27 mouse cellular contexts compared by ENCODE assay signal in genomic region chr15:14177523-14177922, GRCm38 (mm10).
"Had no signal": no experiment of that assay in that cellular context is flagged by ENCODE, and none has a peak within 500 bp of the region (broad histone marks: within the 10 kb centered on the region; RNA-seq: fewer than 3 reads in every experiment).

No protein-coding gene starts in this region.

- H3K27me3 ChIP-seq: embryonic facial prominence, embryonic 12.5 days; embryonic facial prominence, embryonic 13.5 days; embryonic facial prominence, embryonic 15.5 days; forebrain, embryonic 12.5 days; forebrain, embryonic 13.5 days; forebrain, embryonic 15.5 days had no signal

- H3K4me3 ChIP-seq: embryonic facial prominence, embryonic 10.5 days; embryonic facial prominence, embryonic 12.5 days; embryonic facial prominence, embryonic 13.5 days; embryonic facial prominence, embryonic 15.5 days; erythroblast, embryonic 14.5 days; forebrain, embryonic 10.5 days; forebrain, embryonic 12.5 days; forebrain, embryonic 13.5 days; forebrain, embryonic 15.5 days; gastrocnemius, adult 2 months had no signal

- DNase-seq: cerebellum, adult 2 months; cerebellum, adult 8-10 months; cerebellum, adult 9-10 months; cerebellum, adult 9-11 months; cerebellum, postnatal 10 days; cerebellum, postnatal 14 days; cerebellum, postnatal 25 days; cerebellum, postnatal 36 days; embryo, embryonic 11 days; forebrain, postnatal 0 days; gastrocnemius, adult 2 months; gastrocnemius, postnatal 10 days; gastrocnemius, postnatal 14 days; gastrocnemius, postnatal 25 days; gastrocnemius, postnatal 36 days; heart, adult 11 months had no signal

- H3K9ac ChIP-seq: embryonic facial prominence, embryonic 12.5 days; embryonic facial prominence, embryonic 13.5 days; embryonic facial prominence, embryonic 15.5 days; forebrain, embryonic 12.5 days; forebrain, embryonic 13.5 days; forebrain, embryonic 15.5 days; forebrain, postnatal 0 days had no signal

- ATAC-seq: forebrain, embryonic 13.5 days; forebrain, embryonic 14.5 days; forebrain, embryonic 15.5 days; forebrain, embryonic 16.5 days; forebrain, postnatal 0 days had no signal

- H3K36me3 ChIP-seq: embryonic facial prominence, embryonic 10.5 days; embryonic facial prominence, embryonic 12.5 days; embryonic facial prominence, embryonic 13.5 days; embryonic facial prominence, embryonic 15.5 days; forebrain, embryonic 10.5 days; forebrain, embryonic 12.5 days; forebrain, embryonic 15.5 days had no signal

- H3K4me2 ChIP-seq: embryonic facial prominence, embryonic 12.5 days; embryonic facial prominence, embryonic 13.5 days; embryonic facial prominence, embryonic 15.5 days; forebrain, embryonic 12.5 days; forebrain, embryonic 13.5 days; forebrain, embryonic 15.5 days had no signal

- H3K4me1 ChIP-seq: embryonic facial prominence, embryonic 10.5 days; embryonic facial prominence, embryonic 12.5 days; embryonic facial prominence, embryonic 13.5 days; embryonic facial prominence, embryonic 15.5 days; forebrain, embryonic 10.5 days; forebrain, embryonic 12.5 days; forebrain, embryonic 13.5 days; forebrain, embryonic 15.5 days had no signal

- H3K27ac ChIP-seq: embryonic facial prominence, embryonic 10.5 days; embryonic facial prominence, embryonic 12.5 days; embryonic facial prominence, embryonic 13.5 days; embryonic facial prominence, embryonic 15.5 days; forebrain, embryonic 10.5 days; forebrain, embryonic 12.5 days; forebrain, embryonic 13.5 days; forebrain, embryonic 15.5 days; gastrocnemius, adult 2 months had no signal

- H3K9me3 ChIP-seq: embryonic facial prominence, embryonic 10.5 days; embryonic facial prominence, embryonic 12.5 days; embryonic facial prominence, embryonic 13.5 days; embryonic facial prominence, embryonic 15.5 days; forebrain, embryonic 10.5 days; forebrain, embryonic 12.5 days; forebrain, embryonic 13.5 days; forebrain, embryonic 15.5 days had no signal
